In the genomic region with DNA sequence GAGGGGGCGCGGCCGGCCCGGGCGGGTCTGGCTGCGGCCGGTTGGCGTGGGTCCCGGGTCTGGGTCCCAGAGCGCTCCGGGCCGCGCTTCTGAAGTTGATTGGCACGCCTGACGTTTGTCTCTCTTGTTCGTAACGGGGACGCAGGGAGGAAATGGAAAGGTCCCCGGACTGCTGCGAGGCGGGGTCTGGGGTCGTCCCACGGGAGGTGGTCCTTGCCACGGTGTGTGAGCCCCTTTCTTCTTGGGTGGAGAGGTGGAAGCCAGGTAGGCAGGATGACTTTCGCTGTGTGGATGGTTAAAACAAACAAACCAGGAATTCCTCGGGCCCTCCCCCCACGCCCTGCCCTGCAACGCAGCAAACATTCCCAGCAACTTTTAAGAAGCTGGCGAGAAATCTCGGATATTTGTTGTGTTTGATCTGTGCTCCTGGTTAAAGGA, we compare ENCODE assay signal across 8 mouse cellular contexts. TPM values are rescaled to one million over a fixed set of nuclear protein-coding genes. Genes with fewer than 3 reads are reported as not detected.
DNase-seq lines count a peak whose midpoint lies in the region; ATAC-seq and TF ChIP-seq lines count a peak whose summit lies in the region.

No protein-coding gene starts in this region.

- H3K27me3 ChIP-seq in embryonic facial prominence, embryonic 10.5 days (replicated peaks; ENCODE audit: low read depth, poor library complexity, severe bottlenecking) = no peaks in the 10 kb centered on the region

- DNase-seq in cerebellum, postnatal 10 days = peak; percentile 86 to 87
- no peak for DNase-seq in cerebellum, adult 18-20 months
- DNase-seq in lung, adult 2 months = peak; percentile 73
- no peak for DNase-seq in lung, postnatal 10 days
- DNase-seq in embryonic facial prominence, embryonic 10.5 days (ENCODE audit: low spot score) = no peak
- peak; percentile 73 for DNase-seq in lung, postnatal 36 days
- DNase-seq in natural killer cell, adult 2 months (ENCODE audit: low spot score in 2 of 2) = no peak

- peaks cover 6% of the 10 kb centered on the region for H3K4me1 ChIP-seq in lung, adult 2 months (ENCODE audit: control insufficient read depth, insufficient read depth, low read length)
- H3K4me1 ChIP-seq in embryonic facial prominence, embryonic 10.5 days = peaks cover 10% of the 10 kb centered on the region

- no peaks in the 10 kb centered on the region for H3K9me3 ChIP-seq in embryonic facial prominence, embryonic 10.5 days

- peak; percentile 31; the same call in 1 of the 2 replicates for TF ChIP-seq POLR2A in lung, adult 2 months (IDR thresholded peaks at IDR 0.05; ENCODE audit: borderline replicate concordance, extremely low read depth, low read depth, low read length)

- under 1% methylated on average over 30 of the region's 30 CpGs for WGBS in lung, adult 2 months
- under 1% methylated on average over 30 of the region's 30 CpGs for WGBS in embryonic facial prominence, embryonic 10.5 days

- H3K4me3 ChIP-seq in lung, adult 2 months (replicated peaks; ENCODE audit: extremely low read depth, low read depth, low read length) = peak overlapping the region; percentile 98
- H3K4me3 ChIP-seq in embryonic facial prominence, embryonic 10.5 days = peak overlapping the region; percentile 88

- peak; percentile 19 for ATAC-seq in inflammation-experienced regulatory T-cells, adult 6 months

- H3K36me3 ChIP-seq in embryonic facial prominence, embryonic 10.5 days (replicated peaks) = no peaks in the 10 kb centered on the region

- TF ChIP-seq CTCF in lung, adult 2 months (IDR thresholded peaks at IDR 0.05; ENCODE audit: insufficient read depth, low read length) = no peak

- peak overlapping the region; percentile 98 for H3K27ac ChIP-seq in embryonic facial prominence, embryonic 10.5 days (replicated peaks)

RNA-seq across cellular contexts. Expression of gene Nbeal1, which starts 0.4 kb away (rescaled TPM):
- 3.2 and 6.2 TPM in 2 replicates for polyA plus RNA-seq in lung, adult 2 months (2012; rRNA removed)
- polyA plus RNA-seq in embryonic facial prominence, embryonic 10.5 days (2016; fragmentation: Nextera tagmentation; extraction: Ambion mirVana) = 8.6 and 9.5 TPM in 2 replicates
- 1 to 10 TPM; 4.7 to 8.7 (median 8.5) TPM for polyA plus RNA-seq in inflammation-experienced regulatory T-cells, adult 6 months (2017; shearing (Covaris generic))

Comparison
In these comparisons a context has a peak if more than half of its experiments do, and no peak if none do; other contexts are left out.
1. DNase-seq: peak in cerebellum, postnatal 10 days (2 of 2), lung, adult 2 months (single experiment) and lung, postnatal 36 days (single experiment); none in cerebellum, adult 18-20 months (0 of 2), lung, postnatal 10 days (single experiment), embryonic facial prominence, embryonic 10.5 days (single experiment) and natural killer cell, adult 2 months (0 of 2).